Mouse (Mus musculus) spleen, adult 2 months (tissue): ENCODE data around the gene Gm5447.

ENCODE experiments used
- CTCF ChIP-seq: fragments of 200-500 bp; IDR thresholded peaks from 2 replicates; pipeline ENCODE4 v1.5.1; 2011; ENCODE audit warnings: mild to moderate bottlenecking, inconsistent platforms; ENCODE audit not compliant: insufficient read depth, insufficient read length, insufficient replicate concordance; ENCODE audit errors: extremely low read depth
- POLR2A ChIP-seq: fragments of 200-500 bp; IDR thresholded peaks from 2 replicates; pipeline ENCODE4 v1.6.1; 2011; ENCODE audit warnings: low read depth, low read length, inconsistent platforms

GRCm38 (mm10) chr13:30990233-30990632, 16.2 kb downstream of the Gm5447 start:
- no peak for TF ChIP-seq POLR2A
- TF ChIP-seq CTCF, result no peak
